Mouse (Mus musculus) bone marrow macrophage, adult 2 months (primary cell): Measurements from ENCODE around the gene Tmem38b. TPM values are rescaled to one million over a fixed set of nuclear protein-coding genes. Genes with fewer than 3 reads are reported as not detected.

Experiments
- H3K27ac ChIP-seq: 2 replicates; pipeline ENCODE4 v1.5.1; 2012; ENCODE audit warnings: low read depth, low read length; ENCODE audit not compliant: insufficient read depth
- H3K4me1 ChIP-seq: 2 replicates; pipeline ENCODE4 v1.6.1; 2012; ENCODE audit warnings: low read length; ENCODE audit not compliant: control insufficient read depth, insufficient read depth
- H3K4me3 ChIP-seq: 2 replicates; pipeline ENCODE4 v1.5.1; 2012; ENCODE audit warnings: mild to moderate bottlenecking, low read length, moderate library complexity; ENCODE audit not compliant: insufficient read depth
- CTCF ChIP-seq: IDR thresholded peaks from 2 replicates; pipeline ENCODE4 v1.5.1; 2012; ENCODE audit warnings: low read depth, mild to moderate bottlenecking, low read length, moderate library complexity
- POLR2A ChIP-seq: IDR thresholded peaks from 2 replicates; pipeline ENCODE4 v1.6.1; 2012; ENCODE audit warnings: mild to moderate bottlenecking, low read depth, low read length, borderline replicate concordance
- polyA plus RNA-seq: library from polyadenylated mRNA; stranded (reverse); fragments of >200 nt; gene quantifications from 2 replicates; pipeline ENCODE4 v1.2.4, GENCODE M21; 2012; ENCODE audit not compliant: missing spikeins, insufficient read depth, insufficient read length

The Tmem38b gene
- polyA plus RNA-seq, 1 experiment: 77.8 TPM

DNA sequence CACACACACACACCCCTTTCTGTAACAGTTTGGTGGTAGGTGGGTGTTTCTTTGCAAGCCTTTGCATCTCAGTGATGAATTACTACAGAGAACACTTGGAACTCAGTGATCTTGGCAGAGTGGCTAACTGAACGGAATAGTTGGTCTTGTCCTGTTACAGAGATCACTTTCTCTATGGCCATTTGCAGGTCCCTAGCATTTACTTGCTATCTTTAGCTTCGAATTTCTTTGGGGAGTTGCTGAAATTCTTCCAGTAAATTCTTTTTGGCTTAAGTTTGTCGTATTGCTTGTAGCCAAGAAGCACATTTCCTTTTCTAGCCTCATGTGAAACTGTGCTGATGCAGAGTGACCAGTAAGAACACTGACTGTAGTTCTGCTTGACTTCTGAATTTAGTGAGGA, 3.1 kb downstream of the Tmem38b start:
- H3K4me1 ChIP-seq: peaks cover 37% of the 10 kb centered on the region
- no peak overlapping the region for H3K27ac ChIP-seq
- no peak overlapping the region for H3K4me3 ChIP-seq
- TF ChIP-seq POLR2A (no peak), CTCF (no peak)

DNA sequence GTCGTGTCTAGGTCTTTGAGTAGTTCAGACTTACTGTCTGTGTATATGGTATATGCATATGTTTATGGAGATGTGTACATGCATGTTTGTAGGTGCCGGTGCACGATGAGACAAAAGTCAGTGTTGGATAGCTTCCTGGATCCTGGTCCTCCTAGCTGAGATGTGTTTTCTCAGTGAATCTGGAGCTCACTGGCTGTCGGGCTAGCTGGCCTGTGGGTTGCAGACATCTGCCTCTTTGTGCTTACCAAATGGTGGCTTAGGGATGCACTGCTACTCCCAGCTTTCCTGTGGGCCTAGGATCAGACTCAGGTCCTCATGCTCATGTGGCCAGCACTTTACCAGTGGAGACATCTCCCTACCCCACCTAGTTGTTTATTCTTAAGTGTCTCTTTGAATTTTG, 4.2 kb downstream of the Tmem38b start:
- no peak for TF ChIP-seq CTCF
- no peak for TF ChIP-seq POLR2A
- no peak overlapping the region for H3K4me3 ChIP-seq
- H3K27ac ChIP-seq: no peak overlapping the region
- H3K4me1 ChIP-seq: peaks cover 38% of the 10 kb centered on the region

DNA sequence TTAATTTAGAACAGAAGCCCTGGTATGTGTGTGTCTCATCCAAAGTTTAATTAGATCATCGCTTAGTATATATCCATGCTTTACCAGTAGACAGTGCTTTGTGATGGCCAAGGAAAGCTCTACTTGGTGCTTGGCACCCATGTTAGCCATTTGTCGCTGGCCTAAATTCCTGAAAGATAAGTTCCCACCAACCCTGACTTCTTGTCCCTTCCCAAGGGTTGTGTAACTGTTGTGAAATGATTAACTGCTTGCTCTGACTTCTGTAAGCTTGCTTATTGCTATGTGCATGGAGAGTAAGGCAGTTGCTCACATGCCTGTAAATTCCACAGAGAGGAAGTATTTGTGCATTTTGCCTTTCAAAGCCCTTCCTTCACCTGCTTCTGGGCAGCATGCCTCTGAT, 4.7 kb downstream of the Tmem38b start:
- Histone ChIP-seq H3K4me1 (peaks cover 36% of the 10 kb centered on the region), H3K4me3 (no peak overlapping the region), H3K27ac (peak overlapping the region; percentile 21; the same call in 1 of the 2 replicates)
- TF ChIP-seq POLR2A (no peak), CTCF (no peak)

DNA sequence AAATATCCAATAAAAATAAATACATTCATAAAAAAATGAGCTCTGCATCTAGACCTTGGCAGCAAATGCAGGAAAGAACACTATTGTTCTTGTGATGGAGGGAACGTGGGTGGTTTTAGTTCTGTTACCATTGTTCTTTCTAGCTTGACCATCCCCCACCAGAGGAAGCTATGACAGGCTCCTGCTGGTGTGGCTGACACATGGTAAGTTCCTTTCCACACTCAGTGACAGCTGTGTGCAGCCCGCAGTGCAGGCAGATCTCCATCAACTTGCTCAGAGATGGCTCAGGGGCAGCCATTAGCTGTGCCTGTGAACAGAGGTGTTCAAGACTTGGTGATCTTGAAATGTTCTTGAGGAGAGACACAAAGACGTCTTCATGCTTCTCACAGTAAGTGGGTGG, 6.5 kb downstream of the Tmem38b start:
- no peak overlapping the region for H3K27ac ChIP-seq
- H3K4me1 ChIP-seq: peaks cover 39% of the 10 kb centered on the region
- H3K4me3 ChIP-seq: no peak overlapping the region
- TF ChIP-seq CTCF: no peak
- TF ChIP-seq POLR2A: no peak

DNA sequence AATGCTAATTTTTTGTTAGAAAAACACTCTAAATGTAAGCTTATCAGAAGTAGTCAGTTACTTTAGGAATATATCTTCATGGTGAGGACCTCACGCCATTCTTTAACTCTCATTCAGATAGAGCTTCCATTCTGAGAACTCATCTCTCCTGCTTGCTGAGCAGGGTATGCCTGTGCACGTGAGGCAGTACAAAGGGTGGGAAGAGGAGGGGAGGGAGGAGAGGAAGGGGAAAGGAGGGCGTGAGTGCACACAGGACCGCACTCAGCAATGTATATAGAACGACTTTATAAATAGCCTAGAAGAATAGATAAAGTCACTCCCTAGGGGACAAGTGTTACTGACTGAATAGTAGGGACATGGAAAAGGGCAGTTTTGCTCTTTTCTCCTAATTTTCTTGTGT, 11.1 kb downstream of the Tmem38b start:
- Histone ChIP-seq H3K4me3 (no peak overlapping the region), H3K27ac (no peak overlapping the region), H3K4me1 (peaks cover 38% of the 10 kb centered on the region)
- no peak for TF ChIP-seq CTCF
- TF ChIP-seq POLR2A: no peak

DNA sequence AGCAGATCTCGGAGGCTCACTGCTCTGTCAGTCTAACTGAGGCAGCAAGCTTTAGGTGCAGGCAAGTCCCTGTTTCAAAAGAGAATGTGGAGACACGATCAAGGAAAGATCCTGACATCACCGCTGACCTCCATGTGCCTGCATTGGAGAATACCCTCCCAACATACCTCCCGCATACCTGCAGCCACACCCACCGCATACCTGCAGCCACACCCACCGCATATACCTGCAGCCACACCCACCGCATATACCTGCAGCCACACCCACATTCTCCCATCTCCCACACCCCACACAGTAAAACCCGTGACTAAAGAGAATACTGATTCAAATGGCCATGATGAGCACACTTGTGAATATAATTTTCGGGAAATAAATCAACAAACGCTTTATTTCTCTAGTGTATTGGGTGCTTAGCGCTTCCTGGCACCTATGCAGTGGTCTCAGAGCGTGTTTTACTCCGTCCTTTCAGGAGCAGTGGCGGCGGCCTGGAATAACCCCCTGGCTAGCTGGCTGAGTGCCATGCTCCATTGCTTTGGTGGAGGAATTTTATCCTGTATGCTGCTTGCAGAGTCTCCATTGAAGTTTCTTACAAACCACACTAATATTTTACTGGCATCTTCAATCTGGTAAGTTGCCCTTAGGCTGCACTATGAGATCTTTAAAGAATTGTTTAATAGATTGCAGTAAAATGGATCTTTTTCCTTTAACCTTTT, 14.5 kb downstream of the Tmem38b start:
- H3K4me1 ChIP-seq: peaks cover 31% of the 10 kb centered on the region
- no peak overlapping the region for H3K4me3 ChIP-seq
- TF ChIP-seq CTCF (no peak), POLR2A (no peak)
- no peak overlapping the region for H3K27ac ChIP-seq

DNA sequence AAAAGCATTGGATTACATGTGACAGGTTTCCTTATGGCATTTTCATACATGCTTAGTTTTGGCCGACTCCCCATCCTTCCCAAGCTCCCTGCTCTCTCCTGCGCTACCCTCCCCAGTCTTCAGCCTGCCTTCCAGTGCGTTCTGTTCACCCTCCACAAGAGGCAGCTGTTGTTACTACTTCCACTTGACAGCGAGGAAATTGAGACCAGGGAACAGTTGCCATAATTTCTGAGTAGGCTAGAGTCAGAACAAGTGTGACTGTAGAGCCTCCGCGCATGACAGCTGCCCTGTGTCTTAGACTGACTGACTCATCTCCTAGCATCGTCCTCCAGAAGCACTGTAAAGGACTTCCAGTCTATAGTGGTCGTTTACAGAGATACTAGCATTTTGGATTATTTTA, 17.7 kb downstream of the Tmem38b start:
- TF ChIP-seq CTCF (no peak), POLR2A (no peak)
- H3K4me1 ChIP-seq: peaks cover 26% of the 10 kb centered on the region
- no peak overlapping the region for H3K27ac ChIP-seq
- H3K4me3 ChIP-seq: no peak overlapping the region

DNA sequence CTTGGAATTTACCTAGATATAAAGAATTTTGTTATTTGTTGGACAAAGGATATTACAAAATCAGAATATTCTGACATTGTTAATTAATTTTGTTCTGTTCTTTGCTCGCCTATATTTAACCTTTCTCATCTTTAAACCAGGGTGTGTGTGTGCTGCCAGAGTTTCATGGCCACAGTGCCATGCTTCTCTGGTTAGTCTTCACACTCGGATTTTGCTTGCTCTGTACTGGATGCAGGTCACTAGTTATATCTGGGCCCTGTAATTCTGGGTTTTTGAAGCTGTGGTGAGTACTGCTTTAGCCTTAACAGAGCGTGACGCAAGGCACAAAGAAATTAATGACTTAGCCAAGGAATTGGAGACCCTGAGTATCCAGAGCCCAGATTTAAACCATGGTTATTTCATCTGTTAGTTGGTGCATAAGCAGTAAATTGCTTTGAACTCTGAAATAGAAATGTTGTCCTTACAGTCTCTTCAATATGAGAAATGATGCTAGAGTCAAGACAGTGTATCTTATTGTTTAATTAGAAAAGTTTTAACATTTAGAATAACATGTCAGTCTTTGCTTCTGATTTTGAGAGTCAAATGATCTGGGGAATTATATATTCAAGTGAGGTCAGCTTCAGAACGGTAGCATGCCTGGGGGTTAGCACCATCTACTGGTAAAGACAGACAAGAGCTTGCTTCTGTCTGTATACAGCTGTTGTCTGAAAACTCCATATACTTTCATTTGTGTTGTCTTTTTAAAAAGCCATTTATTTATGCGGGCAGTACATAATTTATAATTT, 19.2 kb downstream of the Tmem38b start:
- Histone ChIP-seq H3K4me3 (no peak overlapping the region), H3K27ac (no peak overlapping the region), H3K4me1 (peaks cover 21% of the 10 kb centered on the region)
- TF ChIP-seq POLR2A: no peak
- no peak for TF ChIP-seq CTCF

DNA sequence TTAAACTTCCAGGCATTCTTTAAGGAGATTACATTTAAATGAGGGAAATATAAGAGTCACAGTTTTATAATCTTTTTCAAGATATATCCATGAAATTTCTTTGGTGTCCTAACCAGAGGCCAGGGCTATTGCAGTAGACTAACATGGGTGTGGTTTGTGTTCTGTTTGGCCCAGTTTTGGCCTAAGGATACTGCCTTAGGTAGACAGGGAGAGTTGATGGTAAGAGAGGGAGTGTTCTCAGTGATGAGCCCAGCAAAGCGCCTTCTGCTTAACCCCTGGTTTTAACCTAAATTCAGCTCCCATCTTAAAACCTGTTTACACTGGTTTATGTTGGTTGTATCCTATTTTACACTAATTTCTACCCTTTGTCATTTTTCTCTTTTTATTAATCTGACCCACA, 19.8 kb downstream of the Tmem38b start:
- Histone ChIP-seq H3K27ac (no peak overlapping the region), H3K4me1 (peaks cover 18% of the 10 kb centered on the region), H3K4me3 (no peak overlapping the region)
- TF ChIP-seq CTCF (no peak), POLR2A (no peak)

DNA sequence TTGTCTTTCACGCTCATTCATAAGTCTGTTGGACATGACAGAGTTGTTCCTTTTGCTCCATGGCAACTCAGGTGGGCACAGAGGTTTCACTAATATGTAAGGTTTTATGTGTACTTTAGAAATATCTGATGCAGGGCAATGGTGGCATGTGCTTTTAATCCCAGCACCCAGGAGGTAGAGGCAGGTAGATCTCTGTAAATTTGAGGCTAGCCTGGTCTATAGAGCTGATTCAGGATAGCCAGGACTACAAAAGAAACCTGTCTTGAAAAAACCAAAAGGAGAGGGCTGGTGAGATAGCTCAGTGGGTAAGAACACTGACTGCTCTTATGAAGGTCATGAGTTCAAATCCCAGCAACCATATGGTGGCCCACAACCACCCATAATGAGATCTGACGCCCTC, 20.5 kb downstream of the Tmem38b start:
- Histone ChIP-seq H3K4me3 (no peak overlapping the region), H3K27ac (no peak overlapping the region), H3K4me1 (peaks cover 18% of the 10 kb centered on the region)
- no peak for TF ChIP-seq POLR2A
- no peak for TF ChIP-seq CTCF
